Mouse (Mus musculus) stomach, embryonic 16.5 days (tissue): ENCODE measurements around the gene Sarnp. TPM values are rescaled to one million over a fixed set of nuclear protein-coding genes. Genes with fewer than 3 reads are reported as not detected.
"Not testable (repeated sequence)": the region's sequence is repeated elsewhere in the genome, so short reads cannot be mapped to it uniquely, and the experiment has no call there.

ENCODE experiments used
- ATAC-seq: fragments of 200-750 bp; cut with Nextera tagmentation; 2 replicates; pipeline ENCODE4 v1.8.0; 2017; ENCODE audit warnings: moderate number of reproducible peaks, moderate TSS enrichment; ENCODE audit not compliant: insufficient read depth, low FRiP score
- H3K27ac ChIP-seq: fragments of 300-500 bp; sonication (generic); 2 replicates; pipeline ENCODE4 v1.5.1; 2014; ENCODE audit warnings: low read length
- H3K27me3 ChIP-seq: fragments of 300-500 bp; sonication (generic); 2 replicates; pipeline ENCODE4 v1.6.1; 2014; ENCODE audit warnings: low read length, control low read depth, mixed read lengths; ENCODE audit not compliant: control insufficient read depth, insufficient read depth
- H3K36me3 ChIP-seq: fragments of 300-500 bp; sonication (generic); 2 replicates; pipeline ENCODE4 v1.6.1; 2014; ENCODE audit warnings: low read length; ENCODE audit not compliant: control insufficient read depth, insufficient read depth
- H3K4me1 ChIP-seq: fragments of 300-500 bp; sonication (generic); 2 replicates; pipeline ENCODE4 v1.6.1; 2014; ENCODE audit warnings: low read length, control low read depth, mixed read lengths; ENCODE audit not compliant: control insufficient read depth, insufficient read depth
- H3K4me2 ChIP-seq: fragments of 300-500 bp; sonication (generic); 2 replicates; pipeline ENCODE4 v1.6.1; 2014; ENCODE audit warnings: low read depth, low read length, mixed read lengths
- H3K4me3 ChIP-seq: fragments of 300-500 bp; sonication (generic); replicated peaks from 2 replicates; pipeline ENCODE4 v1.5.1; 2014; ENCODE audit warnings: mild to moderate bottlenecking, low read length
- H3K9ac ChIP-seq: fragments of 300-500 bp; sonication (generic); 2 replicates; pipeline ENCODE4 v1.6.1; 2014; ENCODE audit warnings: low read length
- H3K9me3 ChIP-seq: fragments of 300-500 bp; sonication (generic); replicated peaks from 2 replicates; pipeline ENCODE4 v1.6.1; 2016; ENCODE audit warnings: low read length, control low read depth; ENCODE audit not compliant: control insufficient read depth
- WGBS: fragments of 180-500 bp; shearing (Covaris S2); extraction: QIAGEN DNeasy Blood & Tissue Kit; methylation state at CpG from one replicate; pipeline ENCODE4 v1.1.7; 2014; 5-methylcytosine and 5-hydroxymethylcytosine counted together
- polyA plus RNA-seq: library from polyadenylated mRNA; unstranded; fragments of >200 nt; fragmentation: Nextera tagmentation; extraction: Ambion mirVana; gene quantifications from 2 replicates; pipeline ENCODE4 v1.2.1, GENCODE M21; 2015

The Sarnp gene
- polyA plus RNA-seq, 1 experiment from 2014 or later: 184 TPM

- ATAC-seq: peak; percentile 95
- peaks cover 31% of the 10 kb centered on the region for H3K4me1 ChIP-seq
- under 1% methylated on average over 70 of the region's 70 CpGs for WGBS
Observed at GRCm38 (mm10) chr10:128805092-128806000, 11.8 kb upstream of the Sarnp start.

GRCm38 (mm10) chr10:128806086-128806485 is 11.0 kb upstream of the Sarnp start:
- H3K36me3 ChIP-seq: no peaks in the 10 kb centered on the region
- peak overlapping the region; percentile 83 for H3K4me2 ChIP-seq
- peak overlapping the region; percentile 56 for H3K4me3 ChIP-seq
- ATAC-seq: no peak
- no peaks in the 10 kb centered on the region for H3K9me3 ChIP-seq
- H3K9ac ChIP-seq: peak overlapping the region; percentile 79
- H3K27ac ChIP-seq: peak overlapping the region; percentile 96
- 42% methylated on average over 6 of the region's 6 CpGs for WGBS
- peaks cover 31% of the 10 kb centered on the region for H3K4me1 ChIP-seq
- no peaks in the 10 kb centered on the region for H3K27me3 ChIP-seq

More at GRCm38 (mm10) chr10:128805092-128806000, 11.8 kb upstream of the Sarnp start:
- Histone ChIP-seq H3K4me3 (peak overlapping the region; percentile 56), H3K4me2 (peak overlapping the region; percentile 83), H3K9me3 (no peaks in the 10 kb centered on the region), H3K27ac (peak overlapping the region; percentile 96), H3K36me3 (no peaks in the 10 kb centered on the region), H3K9ac (peak overlapping the region; percentile 79), H3K27me3 (no peaks in the 10 kb centered on the region)

GRCm38 (mm10) chr10:128807018-128807417 is 10.1 kb upstream of the Sarnp start:
- ATAC-seq: no peak
- WGBS: 86% methylated on average over 8 of the region's 8 CpGs
- Histone ChIP-seq H3K4me2 (peak overlapping the region; percentile 83), H3K36me3 (no peaks in the 10 kb centered on the region), H3K4me3 (peak overlapping the region; percentile 56), H3K9me3 (no peaks in the 10 kb centered on the region), H3K27me3 (no peaks in the 10 kb centered on the region), H3K9ac (peak overlapping the region; percentile 57), H3K27ac (no peak overlapping the region), H3K4me1 (peaks cover 31% of the 10 kb centered on the region)

GRCm38 (mm10) chr10:128820217-128820616 is 3.1 kb downstream of the Sarnp start:
- Histone ChIP-seq H3K4me2 (peak overlapping the region; percentile 66; the same call in 1 of the 2 replicates), H3K4me3 (no peak overlapping the region), H3K9ac (no peak overlapping the region), H3K36me3 (peaks cover 11% of the 10 kb centered on the region), H3K27me3 (no peaks in the 10 kb centered on the region), H3K9me3 (no peaks in the 10 kb centered on the region), H3K4me1 (peaks cover 6% of the 10 kb centered on the region), H3K27ac (no peak overlapping the region)
- 83% methylated on average over 4 of the region's 4 CpGs for WGBS
- ATAC-seq: no peak

- peaks cover 6% of the 10 kb centered on the region for H3K4me1 ChIP-seq
Observed at GRCm38 (mm10) chr10:128821358-128822056, 4.4 kb downstream of the Sarnp start, which contains the start of gene Ormdl2. Gene Ormdl2, minus strand, starts transcription at chr10:128821645.

GRCm38 (mm10) chr10:128822135-128822534 is 5.0 kb downstream of the Sarnp start:
- peak overlapping the region; percentile 89 for H3K4me2 ChIP-seq
- peaks cover 6% of the 10 kb centered on the region for H3K4me1 ChIP-seq
- ATAC-seq: no peak
- 2% methylated on average over 13 of the region's 13 CpGs for WGBS
- H3K36me3 ChIP-seq: peaks cover 6% of the 10 kb centered on the region; the same call in 1 of the 2 replicates
- peak overlapping the region; percentile 89 for H3K9ac ChIP-seq
- H3K4me3 ChIP-seq: peak overlapping the region; percentile 91
- peak overlapping the region; percentile 21; the same call in 1 of the 2 replicates for H3K27ac ChIP-seq
- H3K27me3 ChIP-seq: no peaks in the 10 kb centered on the region
- H3K9me3 ChIP-seq: no peaks in the 10 kb centered on the region

More at GRCm38 (mm10) chr10:128821358-128822056, 4.4 kb downstream of the Sarnp start, which contains the start of gene Ormdl2:
- H3K9me3 ChIP-seq: no peaks in the 10 kb centered on the region
- peaks cover 6% of the 10 kb centered on the region; the same call in 1 of the 2 replicates for H3K36me3 ChIP-seq
- H3K4me2 ChIP-seq: peak within 1 kb of the TSS; percentile 89
- WGBS: under 1% methylated on average over 46 of the region's 46 CpGs
- H3K9ac ChIP-seq: peak within 1 kb of the TSS; percentile 89
- H3K27ac ChIP-seq: peak within 1 kb of the TSS; percentile 49
- peak; percentile 99 for ATAC-seq
- H3K4me3 ChIP-seq: peak within 1 kb of the TSS; percentile 91
- H3K27me3 ChIP-seq: no peaks in the 10 kb centered on the region

GRCm38 (mm10) chr10:128823087-128823486 is 6.0 kb downstream of the Sarnp start:
- not testable (repeated sequence) for H3K9ac ChIP-seq, H3K36me3 ChIP-seq, H3K27me3 ChIP-seq, H3K9me3 ChIP-seq, H3K27ac ChIP-seq, H3K4me1 ChIP-seq, ATAC-seq
- WGBS: 80% methylated on average over 4 of the region's 4 CpGs
- H3K4me3 ChIP-seq: peak overlapping the region; percentile 91
- peak overlapping the region; percentile 89 for H3K4me2 ChIP-seq

- no peak overlapping the region for H3K4me2 ChIP-seq
- no peaks in the 10 kb centered on the region for H3K9me3 ChIP-seq
- WGBS: 95% methylated on average over 9 of the region's 9 CpGs
- no peak overlapping the region for H3K27ac ChIP-seq
- no peak overlapping the region for H3K9ac ChIP-seq
- H3K4me1 ChIP-seq: peaks cover 6% of the 10 kb centered on the region
- H3K4me3 ChIP-seq: no peak overlapping the region
- no peak for ATAC-seq
- H3K36me3 ChIP-seq: no peaks in the 10 kb centered on the region; the same call in 1 of the 2 replicates
- no peaks in the 10 kb centered on the region for H3K27me3 ChIP-seq
Observed at GRCm38 (mm10) chr10:128823821-128824220, 6.7 kb downstream of the Sarnp start.

- Histone ChIP-seq H3K4me1 (no peaks in the 10 kb centered on the region), H3K27me3 (no peaks in the 10 kb centered on the region), H3K27ac (no peak overlapping the region), H3K9me3 (no peaks in the 10 kb centered on the region), H3K36me3 (peaks cover 18% of the 10 kb centered on the region), H3K4me2 (no peak overlapping the region), H3K9ac (no peak overlapping the region), H3K4me3 (no peak overlapping the region)
- no peak for ATAC-seq
Observed at GRCm38 (mm10) chr10:128837400-128837799, 20.3 kb downstream of the Sarnp start.
